Mouse (Mus musculus) retina, adult 2 months (tissue): ENCODE measurements at regions not wholly inside any gene's neighbourhood (a gene's known extent, or its start where the extent isn't known, plus 50 kb on each side); places are given as distances from the start of the nearest gene placed in this dataset.

Source experiments
- DNase-seq: peaks from one replicate; pipeline ENCODE4 v3.0.0-alpha.2; 2012; ENCODE audit warnings: low read depth, low spot score

GRCm38 (mm10) chr12:26542451-26542850 lies 73.4 kb downstream of the Cmpk2 start:
- no peak for DNase-seq

GRCm38 (mm10) chr12:26535261-26535890 lies 66.4 kb downstream of the Cmpk2 start:
- DNase-seq: no peak

- DNase-seq: no peak
These were observed 65.5 kb downstream of the Cmpk2 start for GRCm38 (mm10) chr12:26534229-26535105.

GRCm38 (mm10) chr12:26533641-26534151 lies 64.7 kb downstream of the Cmpk2 start:
- DNase-seq: no peak

- DNase-seq: peak; percentile 40
These were observed 64.0 kb downstream of the Cmpk2 start for GRCm38 (mm10) chr12:26532823-26533640.

GRCm38 (mm10) chr12:26532076-26532475 lies 63.1 kb downstream of the Cmpk2 start:
- DNase-seq: no peak
